Mouse (Mus musculus): ENCODE measurements at regions not wholly inside any gene's neighbourhood (a gene's known extent, or its start where the extent isn't known, plus 50 kb on each side); places are given as distances from the start of the nearest gene placed in this dataset.

DNA sequence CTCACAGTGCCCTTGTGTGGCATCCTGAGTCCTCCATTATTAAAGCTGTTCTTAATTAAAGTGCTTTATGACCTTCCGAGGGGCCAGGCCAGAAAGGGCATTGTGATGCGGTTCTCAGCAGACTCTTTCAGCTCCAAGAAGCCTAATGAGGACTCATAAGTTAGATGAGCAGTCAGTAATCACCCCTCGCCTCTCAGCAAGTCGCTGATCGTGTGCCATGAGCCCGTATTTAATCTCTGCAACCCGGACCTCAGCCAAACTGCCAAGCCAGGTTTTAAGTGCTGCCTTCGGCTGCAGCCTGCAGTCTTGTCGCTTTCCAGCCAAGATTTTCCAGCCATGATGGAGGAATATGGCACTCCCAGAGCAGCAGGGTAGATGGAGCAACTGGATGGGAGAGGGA, 56.1 kb upstream of the Rbfox1 start:
- in situ Hi-C loops (cut with MboI; ENCODE audit: unreplicated experiment in 2 of 2) = no loop called here

DNA sequence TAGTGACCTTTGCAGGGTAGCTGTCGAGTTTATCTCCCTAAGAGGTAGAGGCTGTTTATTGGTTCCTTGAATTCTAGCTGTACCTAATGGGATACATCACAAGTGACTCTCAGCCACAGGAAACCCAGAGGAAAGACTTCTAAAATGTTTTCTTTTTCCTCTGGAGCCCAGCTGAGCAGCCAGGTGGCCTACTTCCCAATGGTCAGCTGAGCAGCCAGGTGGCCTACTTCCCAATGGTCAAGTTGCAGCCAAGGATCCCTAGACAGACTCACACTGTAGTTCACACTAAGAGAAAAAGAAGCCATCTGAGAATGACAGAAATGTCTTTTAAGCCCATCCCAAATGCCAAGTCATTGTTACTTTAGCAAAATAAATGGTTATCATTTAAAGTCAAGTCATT, 61.8 kb upstream of the Rbfox1 start:
- in situ Hi-C loops (cut with MboI; ENCODE audit: unreplicated experiment in 2 of 2) = no loop called here

DNA sequence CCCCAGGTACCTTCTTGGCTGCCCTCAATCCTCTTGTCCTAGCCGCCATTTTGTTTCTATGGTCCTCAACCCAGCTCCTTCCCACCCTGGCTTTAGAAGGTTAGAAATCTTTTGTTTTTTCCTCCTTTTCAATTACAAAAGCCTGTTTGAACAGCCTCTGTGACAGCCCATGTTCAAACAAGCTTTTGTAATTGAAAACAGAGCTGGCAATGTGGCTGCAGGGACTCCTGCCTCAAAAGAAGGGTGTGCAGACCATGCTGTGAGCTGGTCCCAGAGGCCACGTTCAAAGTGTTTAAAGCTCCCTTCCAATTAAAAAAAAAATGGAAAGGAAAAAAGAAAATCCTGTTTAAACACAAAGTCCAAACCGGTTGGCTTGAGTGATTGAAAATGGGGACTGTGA, 68.0 kb upstream of the Rbfox1 start:
- in situ Hi-C loops (cut with MboI; ENCODE audit: unreplicated experiment in 2 of 2) = no loop called here

DNA sequence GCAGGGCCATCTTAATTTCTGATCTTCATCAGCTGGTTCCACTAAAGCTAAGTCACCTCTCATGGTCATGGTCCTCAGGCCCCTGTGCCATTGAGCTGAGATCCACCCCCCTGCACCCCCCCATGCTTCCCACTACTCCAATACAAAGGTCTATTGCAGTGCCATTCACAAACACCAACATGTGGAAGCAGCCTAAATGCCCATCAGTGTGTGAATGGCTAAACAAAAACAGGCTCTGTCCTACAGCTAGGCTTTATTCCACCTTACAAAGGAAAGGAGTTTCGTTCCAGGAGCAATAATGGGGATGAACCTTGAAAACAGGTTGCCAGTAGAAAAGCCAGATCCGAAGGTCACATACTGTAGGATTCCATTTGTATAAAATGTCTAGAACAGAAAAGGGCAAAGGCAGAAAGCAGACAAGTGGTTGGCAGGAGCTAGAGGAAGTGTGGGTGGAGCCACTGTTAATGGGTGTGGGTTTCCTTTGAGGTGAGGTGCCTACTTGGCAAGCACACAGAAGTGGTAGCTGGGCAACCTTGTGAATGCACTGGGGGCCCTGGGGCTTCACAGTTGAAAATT, 72.8 kb upstream of the Rbfox1 start:
- in situ Hi-C loops (cut with MboI; ENCODE audit: unreplicated experiment in 2 of 2) = no loop called here

DNA sequence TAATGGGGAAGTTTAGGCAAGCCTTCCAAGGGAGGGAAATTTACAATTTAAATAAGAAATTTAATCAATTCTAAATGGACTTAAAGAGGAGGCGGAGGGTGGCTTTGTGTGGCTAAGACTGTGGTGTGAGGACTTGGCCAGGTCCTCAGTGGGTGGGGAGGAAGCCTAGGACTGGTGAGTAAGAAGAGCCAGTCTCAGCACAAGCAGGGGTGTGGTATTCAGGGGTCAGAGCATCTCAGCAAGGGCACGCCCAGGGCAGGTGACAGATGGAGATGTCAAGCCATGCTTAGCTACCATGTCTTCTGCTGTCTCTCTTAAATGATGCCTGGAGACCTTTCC, 73.5 kb upstream of the Rbfox1 start:
- in situ Hi-C loops (cut with MboI; ENCODE audit: unreplicated experiment in 2 of 2) = no loop called here

DNA sequence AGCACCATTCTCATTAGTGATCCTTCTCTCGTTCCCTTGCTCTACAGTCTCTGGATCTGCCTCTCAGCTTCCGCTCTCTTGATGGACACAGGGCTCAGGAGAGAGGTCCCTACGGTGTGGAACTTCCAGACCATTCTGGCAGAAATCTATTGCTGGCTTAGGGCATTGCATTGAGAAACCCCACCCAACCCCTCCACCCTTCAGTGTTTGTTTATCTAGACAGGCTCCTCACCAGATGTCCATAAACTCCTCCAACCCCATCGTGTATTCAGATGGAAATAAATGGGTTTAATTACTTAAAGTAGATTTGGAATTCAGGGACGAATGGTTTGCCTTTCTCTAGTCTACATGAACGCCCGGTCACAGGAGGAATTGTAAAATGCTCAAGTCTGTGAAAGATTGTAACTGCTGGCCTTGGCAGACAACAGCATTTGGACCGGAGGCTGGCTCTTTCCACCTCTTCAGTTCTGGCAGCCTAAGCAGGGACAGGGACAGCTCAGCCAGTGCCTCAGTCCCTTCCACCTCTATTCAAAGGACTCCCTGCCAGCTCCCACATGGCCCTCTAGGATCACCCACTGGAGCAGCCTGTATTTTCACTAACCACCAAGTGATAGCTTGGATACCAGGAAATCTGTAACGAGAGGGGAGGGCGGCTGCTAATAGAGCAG, 74.0 kb upstream of the Rbfox1 start:
- in situ Hi-C loops (cut with MboI; ENCODE audit: unreplicated experiment in 2 of 2) = no loop called here

DNA sequence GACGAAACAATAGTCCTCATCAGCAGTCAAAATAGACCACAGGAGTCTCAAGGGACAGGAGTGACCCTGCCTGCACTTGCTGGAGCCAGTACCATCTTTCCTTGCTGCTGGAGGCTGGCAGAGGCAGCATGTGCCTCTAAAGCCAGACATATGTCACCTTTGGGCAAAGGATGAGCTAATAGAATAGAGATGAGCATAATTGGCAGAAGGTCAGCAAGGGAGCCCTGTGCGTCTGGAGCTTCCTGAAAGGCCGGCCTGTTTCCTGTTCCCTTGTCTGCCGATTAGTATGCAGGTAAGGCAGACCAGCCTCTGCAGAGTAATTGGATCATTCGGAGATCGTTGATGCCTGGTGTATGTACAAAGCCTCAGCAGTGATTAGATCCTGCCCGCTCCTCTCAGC, 87.0 kb upstream of the Rbfox1 start:
- in situ Hi-C loops (cut with MboI; ENCODE audit: unreplicated experiment in 2 of 2) = no loop called here

DNA sequence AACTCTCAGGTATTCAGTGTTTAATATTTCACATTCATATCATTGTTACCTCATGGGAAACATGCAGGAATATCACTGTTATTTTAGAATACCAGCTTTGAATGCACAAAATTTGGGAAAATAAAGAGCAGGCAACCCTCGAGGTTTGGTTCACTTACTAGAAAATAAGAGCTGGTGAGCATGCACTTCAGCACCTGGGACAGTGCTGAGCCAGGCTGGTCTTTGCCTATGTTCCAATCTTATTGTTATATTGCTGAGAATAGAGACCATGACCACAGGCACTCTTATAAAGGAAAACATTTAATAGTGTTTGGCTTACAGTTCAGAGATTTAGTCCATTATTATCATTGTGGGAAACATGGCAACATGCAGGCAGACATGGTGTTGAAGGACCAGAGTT, 92.9 kb upstream of the Rbfox1 start:
- in situ Hi-C loops (cut with MboI; ENCODE audit: unreplicated experiment in 2 of 2) = no loop called here

DNA sequence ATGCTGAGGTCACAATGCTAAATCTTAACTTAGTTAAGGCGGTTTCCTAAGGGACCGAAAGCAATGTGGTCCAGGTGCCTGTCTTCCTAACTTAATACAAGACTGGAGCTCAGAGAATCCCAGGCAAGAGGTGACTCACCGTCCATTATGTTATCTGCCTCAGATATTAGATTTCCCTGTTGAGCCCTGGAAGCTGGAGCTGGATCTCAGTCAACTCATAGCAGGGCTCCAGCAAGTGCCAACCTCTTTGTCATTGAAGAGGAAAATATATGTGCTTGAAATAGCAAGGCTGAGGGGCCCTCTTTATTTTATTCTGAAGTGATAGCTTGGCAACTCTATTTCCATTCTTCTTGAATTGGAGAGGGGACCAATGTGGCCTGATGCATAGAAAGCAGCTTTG, 95.0 kb upstream of the Rbfox1 start:
- in situ Hi-C loops (cut with MboI; ENCODE audit: unreplicated experiment in 2 of 2) = no loop called here

DNA sequence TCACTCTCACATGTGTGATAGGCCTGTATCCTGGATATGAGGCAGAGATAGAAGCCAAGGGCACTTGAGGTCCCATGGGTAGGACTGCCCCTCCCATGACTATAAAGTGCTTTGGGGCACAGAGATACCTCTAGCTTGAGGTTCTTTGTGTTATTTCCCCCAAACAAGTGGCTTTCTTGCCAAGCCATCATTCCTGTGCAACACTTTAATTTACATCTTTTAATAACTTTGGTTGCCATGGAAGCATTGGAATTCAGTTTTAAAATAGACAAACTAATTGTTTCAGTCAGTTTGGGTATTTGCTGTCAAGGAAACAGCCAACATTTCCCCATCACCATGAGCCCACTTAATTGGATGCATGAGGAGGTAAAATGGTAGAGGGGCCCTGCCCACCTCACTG, 97.9 kb upstream of the Rbfox1 start:
- in situ Hi-C loops (cut with MboI; ENCODE audit: unreplicated experiment in 2 of 2) = no loop called here

DNA sequence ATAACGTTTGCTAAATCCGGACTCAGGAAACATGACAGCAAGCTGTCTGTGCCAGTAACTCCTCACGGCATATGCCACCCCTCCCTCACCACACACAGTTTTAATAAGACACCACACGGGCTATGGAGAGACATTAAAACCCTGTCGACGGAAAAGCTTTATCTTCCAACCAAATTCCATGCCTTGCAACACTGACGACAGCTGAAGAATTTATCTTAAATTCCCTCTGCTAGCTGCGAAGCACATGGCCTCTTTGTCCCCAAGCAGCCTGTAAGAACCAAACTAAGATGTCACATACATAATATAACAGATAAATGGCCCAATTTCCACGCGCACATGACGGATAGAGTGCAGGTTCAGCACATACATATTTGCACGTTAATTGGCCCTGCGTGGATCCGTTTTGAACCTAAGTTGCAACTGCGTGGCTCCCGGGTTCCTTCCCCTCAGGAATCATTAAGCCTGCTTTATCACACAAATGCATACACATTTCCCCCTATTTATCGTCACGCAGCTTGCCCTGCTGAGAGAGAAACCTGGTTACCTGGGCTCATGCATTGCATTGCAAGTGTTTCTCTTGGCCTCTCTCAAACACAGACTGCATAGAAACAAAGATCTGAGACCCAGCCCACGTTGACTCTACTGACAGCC, 118.3 kb upstream of the Rbfox1 start:
- in situ Hi-C loops (cut with MboI; ENCODE audit: unreplicated experiment in 2 of 2) = no loop called here

DNA sequence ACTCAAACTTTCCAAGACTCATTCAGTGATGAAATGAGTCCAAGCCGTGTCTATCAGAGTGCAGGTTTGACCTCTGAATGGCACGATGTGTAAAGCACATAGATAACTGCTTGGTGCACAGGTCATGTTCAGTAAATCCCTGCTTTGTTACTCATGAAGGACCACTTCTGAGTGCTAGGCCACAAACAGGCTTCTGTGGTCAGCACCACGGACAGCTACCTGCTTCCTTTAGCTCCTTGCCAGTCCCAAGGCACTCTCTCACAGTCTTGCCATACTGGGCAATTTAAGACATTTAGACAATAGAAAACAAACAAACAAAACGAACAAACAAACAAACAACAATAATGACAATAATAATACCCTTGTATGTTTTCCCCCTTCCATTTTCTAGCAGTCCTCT, 120.0 kb upstream of the Rbfox1 start:
- in situ Hi-C loops (cut with MboI; ENCODE audit: unreplicated experiment in 2 of 2) = no loop called here

DNA sequence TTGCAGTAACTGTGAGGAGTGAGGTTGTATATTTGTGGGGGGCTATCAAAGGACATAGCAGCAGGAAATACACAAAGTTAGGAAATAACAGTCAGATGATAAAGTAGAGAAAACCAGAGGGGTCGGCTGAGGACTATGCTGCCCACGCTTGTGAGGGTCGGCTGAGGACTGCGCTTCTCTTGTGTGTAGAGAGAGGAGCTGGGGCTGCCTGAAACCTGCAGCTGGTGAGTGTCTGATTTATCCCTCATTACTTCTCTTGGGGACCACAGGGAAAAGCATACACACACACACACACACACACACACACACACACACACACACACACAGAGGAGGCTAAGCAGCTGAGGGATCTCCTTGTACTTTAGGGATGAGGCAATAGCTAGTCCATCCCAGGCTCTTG, 124.3 kb upstream of the Rbfox1 start:
- in situ Hi-C loops (cut with MboI; ENCODE audit: unreplicated experiment in 2 of 2) = no loop called here

DNA sequence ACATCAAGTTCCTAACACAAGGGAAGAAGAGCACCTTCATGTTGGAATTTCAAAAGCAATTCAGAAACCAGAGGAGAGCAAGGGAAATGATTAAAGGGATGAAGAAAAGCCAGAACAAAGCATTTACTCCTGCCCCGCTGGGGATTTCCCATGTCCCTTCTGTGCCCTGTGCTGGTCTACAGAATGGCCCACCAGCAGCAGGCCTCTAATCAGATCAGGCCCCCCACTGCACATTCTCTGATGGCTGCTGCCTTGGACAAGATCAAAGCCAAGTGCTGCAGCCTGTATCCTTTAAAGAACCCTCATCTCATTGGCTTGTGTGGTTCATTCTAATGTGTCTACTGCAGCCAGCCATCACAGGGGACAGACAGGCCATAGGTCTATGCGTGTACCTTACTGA, 126.1 kb upstream of the Rbfox1 start:
- in situ Hi-C loops (cut with MboI; ENCODE audit: unreplicated experiment in 2 of 2) = no loop called here

DNA sequence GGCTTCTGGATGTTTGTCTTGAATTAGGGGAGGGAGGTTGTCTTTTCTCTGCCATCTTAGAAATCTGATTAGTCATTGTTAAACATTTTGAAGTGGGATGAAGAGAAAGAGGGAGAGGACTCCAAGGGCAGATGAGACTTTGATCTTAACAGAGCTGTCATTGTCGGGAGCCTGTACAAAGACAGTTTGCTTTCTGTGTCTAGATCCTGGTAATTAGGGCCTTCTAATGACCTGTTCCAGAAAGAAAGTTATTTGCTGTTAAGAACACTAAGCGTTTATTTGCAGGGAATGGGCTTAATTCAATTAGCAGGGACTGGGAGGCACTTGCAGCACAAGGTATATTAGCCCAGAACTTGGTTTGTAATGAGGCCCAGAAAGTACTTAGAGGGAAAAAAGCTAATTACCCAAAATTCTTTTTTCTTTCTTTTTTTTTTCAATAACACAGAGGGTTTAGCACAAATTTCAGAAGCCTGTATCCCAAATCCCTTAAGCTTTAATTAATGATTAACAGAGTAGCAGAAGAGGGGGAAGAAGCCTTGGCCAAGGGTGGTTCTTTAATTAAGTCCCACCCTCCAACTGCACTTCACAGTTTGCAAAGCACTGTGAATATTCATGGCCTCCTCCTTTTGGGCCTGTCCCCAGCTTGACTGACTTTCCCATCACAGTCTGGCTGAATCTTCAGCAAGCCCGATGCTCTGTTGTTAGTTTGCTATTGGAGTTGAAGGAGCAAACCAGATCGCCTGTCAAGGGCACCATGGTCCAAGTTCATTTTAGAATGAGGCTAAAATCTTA, 142.2 kb upstream of the Rbfox1 start:
- in situ Hi-C loops (cut with MboI; ENCODE audit: unreplicated experiment in 2 of 2) = no loop called here

DNA sequence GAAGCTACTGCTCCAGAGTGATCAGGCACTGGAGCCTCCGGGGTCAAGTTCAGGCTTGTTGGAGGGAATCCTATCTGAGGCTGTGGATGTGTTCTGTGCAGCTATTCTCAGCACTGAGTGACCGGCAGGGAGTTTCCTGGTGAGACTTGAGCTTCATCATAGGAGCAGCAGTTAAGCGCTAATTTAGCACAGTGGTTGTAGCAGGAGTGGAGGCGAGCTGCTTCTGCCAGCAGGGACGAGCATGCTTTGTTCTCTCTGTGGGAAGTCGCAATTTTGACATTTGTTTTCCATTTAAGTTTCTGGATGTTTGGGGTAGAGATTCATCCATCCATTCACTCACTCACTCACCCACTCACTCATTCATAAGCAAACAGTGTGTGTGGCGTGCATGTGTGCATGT, 144.4 kb upstream of the Rbfox1 start:
- in situ Hi-C loops (cut with MboI; ENCODE audit: unreplicated experiment in 2 of 2) = no loop called here

DNA sequence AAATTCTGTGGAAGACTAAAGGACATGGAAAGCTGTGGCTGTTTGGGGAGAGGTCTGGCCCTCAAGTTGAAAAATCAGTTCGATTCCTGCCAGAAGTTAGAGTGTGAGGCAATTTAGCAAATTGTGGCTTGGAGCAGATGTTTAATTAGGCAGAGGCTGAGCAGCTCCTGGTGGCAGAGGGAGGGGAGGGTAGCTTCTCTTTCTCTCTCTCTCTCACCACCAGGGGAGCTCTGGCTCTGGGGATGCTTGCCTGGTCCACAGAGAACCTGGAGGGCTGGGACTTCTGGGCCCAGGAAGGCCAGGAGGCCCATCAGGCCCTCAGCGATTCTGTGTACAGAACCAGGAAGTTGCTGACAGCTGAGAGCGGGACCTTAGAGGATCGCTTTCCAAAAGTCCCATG, 151.5 kb upstream of the Rbfox1 start:
- in situ Hi-C loops (cut with MboI; ENCODE audit: unreplicated experiment in 2 of 2) = no loop called here

DNA sequence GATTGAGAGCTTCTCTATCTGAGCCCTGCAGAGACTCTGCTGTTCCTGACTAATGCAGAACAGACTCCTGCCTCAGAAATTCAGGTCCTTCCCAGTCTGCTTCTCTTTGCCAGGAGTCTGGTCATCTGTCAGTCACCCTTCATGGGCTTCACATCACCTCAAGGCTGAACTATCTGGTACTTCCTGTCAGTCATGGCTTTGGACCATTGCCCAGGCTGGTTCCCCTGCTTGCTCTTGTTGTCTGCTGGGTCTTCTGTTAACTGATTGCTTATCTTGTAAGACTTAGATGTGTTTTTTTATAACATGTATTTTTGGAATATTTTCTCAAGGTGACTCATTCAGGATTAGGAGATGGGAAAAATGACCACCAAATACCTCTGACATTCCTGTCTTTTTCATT, 162.6 kb upstream of the Rbfox1 start:
- in situ Hi-C loops (cut with MboI; ENCODE audit: unreplicated experiment in 2 of 2) = no loop called here

DNA sequence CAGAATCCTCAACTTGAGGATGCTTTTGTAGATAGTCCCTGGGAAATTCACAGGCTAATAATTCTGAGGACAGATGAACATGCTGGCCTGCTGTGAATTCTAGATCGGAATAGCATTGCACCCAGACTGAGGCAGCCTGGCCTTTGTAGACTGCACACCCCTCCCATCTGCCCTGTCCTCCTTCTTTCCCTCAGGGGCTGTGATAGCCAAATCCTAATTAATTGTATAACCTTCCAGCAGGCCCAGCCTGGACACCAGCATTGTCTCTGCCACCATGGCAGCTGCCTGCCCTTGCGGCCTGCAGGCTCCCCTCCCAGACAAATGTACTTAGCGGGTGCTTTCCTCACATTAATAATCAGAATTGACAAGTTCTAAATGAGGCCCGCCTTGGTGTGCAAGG, 171.7 kb upstream of the Rbfox1 start:
- in situ Hi-C loops (cut with MboI; ENCODE audit: unreplicated experiment in 2 of 2) = no loop called here

DNA sequence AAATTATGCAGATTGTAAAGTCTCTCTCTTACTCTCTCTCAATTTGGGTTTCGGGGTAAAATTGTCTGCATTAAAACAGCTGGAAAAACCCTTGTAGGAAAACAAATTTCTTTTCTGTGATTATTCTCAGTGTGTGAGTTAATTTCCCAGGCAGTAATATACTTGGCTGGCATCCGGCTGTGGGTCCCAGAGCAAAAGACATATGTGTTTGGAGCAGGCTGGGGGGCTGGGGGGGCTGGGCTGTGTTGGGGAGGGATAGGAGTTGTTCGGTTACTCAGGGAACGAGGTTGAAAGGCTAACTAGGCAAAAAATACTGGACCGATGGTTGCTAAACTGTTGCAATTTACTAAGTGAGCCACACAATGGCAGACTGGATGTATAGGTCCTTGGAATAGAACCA, 175.3 kb upstream of the Rbfox1 start:
- in situ Hi-C loops (cut with MboI; ENCODE audit: unreplicated experiment in 2 of 2) = no loop called here

DNA sequence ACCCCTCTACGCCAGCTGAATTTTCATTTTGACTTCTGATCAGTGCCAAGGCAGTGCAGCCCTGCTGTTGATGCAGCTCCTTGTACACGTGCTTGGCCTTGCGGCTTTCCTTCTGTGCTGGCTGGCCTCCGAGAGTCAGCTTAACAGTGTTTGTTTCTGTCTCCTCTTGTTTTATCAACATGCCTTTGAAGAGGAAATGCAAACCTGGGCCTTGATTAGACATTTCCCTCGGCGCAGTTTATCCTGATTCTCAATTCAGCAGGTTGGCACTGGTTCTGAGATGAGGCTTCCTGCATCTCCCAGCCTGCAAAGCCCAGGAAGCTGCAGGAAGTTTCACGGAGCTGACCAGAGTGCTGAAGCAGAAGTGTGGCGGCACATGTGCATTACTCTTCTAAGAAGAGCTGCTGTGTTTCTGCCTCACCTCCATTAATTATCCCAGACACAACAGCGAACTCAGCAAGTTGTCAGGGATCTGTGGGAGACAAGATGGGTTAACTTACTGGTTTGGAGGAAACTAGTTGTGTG, 184.4 kb upstream of the Rbfox1 start:
- in situ Hi-C loops (cut with MboI; ENCODE audit: unreplicated experiment in 2 of 2) = no loop called here

DNA sequence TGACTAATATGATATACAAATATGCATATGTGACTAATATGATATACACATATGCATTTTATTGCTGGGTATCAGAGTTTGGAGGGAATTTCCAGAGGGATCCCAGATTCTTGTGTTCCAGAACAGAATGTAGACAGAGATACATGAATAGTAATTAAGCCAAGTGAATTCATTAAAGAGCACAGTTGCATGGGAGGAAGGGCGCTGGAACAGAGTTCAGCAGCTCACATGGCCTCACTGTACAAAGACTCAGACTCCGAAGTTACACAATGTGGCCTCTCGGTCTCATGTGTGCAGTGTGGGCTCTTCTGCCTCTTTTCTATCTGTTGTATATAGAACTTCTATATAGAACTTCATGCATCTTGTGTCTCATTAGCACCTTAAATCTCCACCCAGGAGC, 196.8 kb upstream of the Rbfox1 start:
- in situ Hi-C loops (cut with MboI; ENCODE audit: unreplicated experiment in 2 of 2) = no loop called here

Data from v-Abl transformed pro-B cells (cell line).